Mouse (Mus musculus) colon, adult 2 months (tissue): ENCODE measurements around the gene Usp5. TPM values are rescaled to one million over a fixed set of nuclear protein-coding genes. Genes with fewer than 3 reads are reported as not detected.

Experiments used
- polyA plus RNA-seq: library from polyadenylated mRNA; depleted of rRNA; stranded (reverse); fragments of >200 nt; gene quantifications from 2 replicates; pipeline ENCODE4 v1.2.3, GENCODE M21; 2012; rRNA removed

The Usp5 gene
- 66.9 and 70.4 TPM in 2 replicates for polyA plus RNA-seq

GRCm38 (mm10) chr6:124828868-124829798 lies at the start of gene Usp5, which contains the start of gene Cdca3:
TSS of gene Usp5 (minus strand) at chr6:124829484.
TSS of gene Cdca3 (plus strand) at chr6:124829547.

GRCm38 (mm10) chr6:124863658-124864298 lies 34.5 kb upstream of the Usp5 start, which contains the start of gene Gpr162:
TSS of gene Gpr162 (minus strand) at chr6:124863983.

GRCm38 (mm10) chr6:124856916-124857839 lies 27.9 kb upstream of the Usp5 start, which contains the start of gene P3h3:
TSS of gene P3h3 (minus strand) at chr6:124857752.

GRCm38 (mm10) chr6:124840241-124841167 lies 11.2 kb upstream of the Usp5 start, which contains the start of gene Gnb3:
TSS of gene Gnb3 (minus strand) at chr6:124840275.

GRCm38 (mm10) chr6:124813933-124814332 lies 15.4 kb downstream of the Usp5 start, which contains the start of gene Tpi1:
TSS of gene Tpi1 (minus strand) at chr6:124814296.

GRCm38 (mm10) chr6:124808358-124809012 lies 20.8 kb downstream of the Usp5 start, which contains the start of gene Spsb2:
TSS of gene Spsb2 (plus strand) at chr6:124808661.

GRCm38 (mm10) chr6:124779222-124779983 lies 49.9 kb downstream of the Usp5 start, which contains the start of gene Lrrc23:
TSS of gene Lrrc23 (minus strand) at chr6:124779727.

GRCm38 (mm10) chr6:124769101-124769765 lies 60.1 kb downstream of the Usp5 start, which contains the start of gene Eno2:
TSS of gene Eno2 (minus strand) at chr6:124769673.

Other genes starting within 250 kb of the Usp5 start
- gene C1s2, start 193.4 kb downstream of the Usp5 start, polyA plus RNA-seq, result not detected in 2 replicates
- gene Lpcat3, start 166.5 kb downstream of the Usp5 start, polyA plus RNA-seq, result 102 and 141 TPM in 2 replicates
- 36.9 and 39.0 TPM in 2 replicates for gene Emg1, start 117.3 kb downstream of the Usp5 start, polyA plus RNA-seq
- 151 and 193 TPM in 2 replicates for gene Phb2, start 117.1 kb downstream of the Usp5 start, polyA plus RNA-seq
- 22.8 and 27.5 TPM in 2 replicates for gene Ptpn6, start 90.8 kb downstream of the Usp5 start, polyA plus RNA-seq
- 180 and 222 TPM in 2 replicates for gene Grcc10, start 88.1 kb downstream of the Usp5 start, polyA plus RNA-seq
- gene Gm45234, start 73.5 kb downstream of the Usp5 start, polyA plus RNA-seq, result not detected in 2 replicates
- 52.2 and 59.6 TPM in 2 replicates for gene Atn1, start 73.0 kb downstream of the Usp5 start, polyA plus RNA-seq
- gene Eno2, start 59.8 kb downstream of the Usp5 start, polyA plus RNA-seq, result 8.6 and 8.8 TPM in 2 replicates
- gene Lrrc23, start 49.8 kb downstream of the Usp5 start, polyA plus RNA-seq, result 0.40 and 0.79 TPM in 2 replicates
- 39.0 and 41.2 TPM in 2 replicates for gene Spsb2, start 20.8 kb downstream of the Usp5 start, polyA plus RNA-seq
- 442 and 514 TPM in 2 replicates for gene Tpi1, start 15.2 kb downstream of the Usp5 start, polyA plus RNA-seq
- gene Cdca3, start 63 bp upstream of the Usp5 start, polyA plus RNA-seq, result 38.3 and 47.5 TPM in 2 replicates
- 0.21 and 0.29 TPM in 2 replicates for gene Gnb3, start 10.8 kb upstream of the Usp5 start, polyA plus RNA-seq
- 25.9 and 26.2 TPM in 2 replicates for gene P3h3, start 28.3 kb upstream of the Usp5 start, polyA plus RNA-seq
- 2.3 and 2.7 TPM in 2 replicates for gene Gpr162, start 34.5 kb upstream of the Usp5 start, polyA plus RNA-seq
- gene Cd4, start 58.7 kb upstream of the Usp5 start, polyA plus RNA-seq, result 2.7 and 3.0 TPM in 2 replicates
- 2.7 and 4.0 TPM in 2 replicates for gene Lag3, start 82.2 kb upstream of the Usp5 start, polyA plus RNA-seq
- 894 and 1,886 TPM in 2 replicates for gene Ptms, start 90.6 kb upstream of the Usp5 start, polyA plus RNA-seq
- gene Mlf2, start 101.9 kb upstream of the Usp5 start, polyA plus RNA-seq, result 357 and 413 TPM in 2 replicates
- 206 and 213 TPM in 2 replicates for gene Cops7a, start 136.1 kb upstream of the Usp5 start, polyA plus RNA-seq
- gene Pianp, start 167.2 kb upstream of the Usp5 start, polyA plus RNA-seq, result 8.4 and 8.6 TPM in 2 replicates
- 59.4 and 64.6 TPM in 2 replicates for gene Zfp384, start 179.7 kb upstream of the Usp5 start, polyA plus RNA-seq
- gene Ing4, start 210.3 kb upstream of the Usp5 start, polyA plus RNA-seq, result 37.5 and 37.7 TPM in 2 replicates
- 17.7 and 24.1 TPM in 2 replicates for gene Acrbp, start 220.2 kb upstream of the Usp5 start, polyA plus RNA-seq
- gene Lpar5, start 238.4 kb upstream of the Usp5 start, polyA plus RNA-seq, result 71.9 and 87.7 TPM in 2 replicates